12 mouse cellular contexts compared by ENCODE assay signal in the genomic region with DNA sequence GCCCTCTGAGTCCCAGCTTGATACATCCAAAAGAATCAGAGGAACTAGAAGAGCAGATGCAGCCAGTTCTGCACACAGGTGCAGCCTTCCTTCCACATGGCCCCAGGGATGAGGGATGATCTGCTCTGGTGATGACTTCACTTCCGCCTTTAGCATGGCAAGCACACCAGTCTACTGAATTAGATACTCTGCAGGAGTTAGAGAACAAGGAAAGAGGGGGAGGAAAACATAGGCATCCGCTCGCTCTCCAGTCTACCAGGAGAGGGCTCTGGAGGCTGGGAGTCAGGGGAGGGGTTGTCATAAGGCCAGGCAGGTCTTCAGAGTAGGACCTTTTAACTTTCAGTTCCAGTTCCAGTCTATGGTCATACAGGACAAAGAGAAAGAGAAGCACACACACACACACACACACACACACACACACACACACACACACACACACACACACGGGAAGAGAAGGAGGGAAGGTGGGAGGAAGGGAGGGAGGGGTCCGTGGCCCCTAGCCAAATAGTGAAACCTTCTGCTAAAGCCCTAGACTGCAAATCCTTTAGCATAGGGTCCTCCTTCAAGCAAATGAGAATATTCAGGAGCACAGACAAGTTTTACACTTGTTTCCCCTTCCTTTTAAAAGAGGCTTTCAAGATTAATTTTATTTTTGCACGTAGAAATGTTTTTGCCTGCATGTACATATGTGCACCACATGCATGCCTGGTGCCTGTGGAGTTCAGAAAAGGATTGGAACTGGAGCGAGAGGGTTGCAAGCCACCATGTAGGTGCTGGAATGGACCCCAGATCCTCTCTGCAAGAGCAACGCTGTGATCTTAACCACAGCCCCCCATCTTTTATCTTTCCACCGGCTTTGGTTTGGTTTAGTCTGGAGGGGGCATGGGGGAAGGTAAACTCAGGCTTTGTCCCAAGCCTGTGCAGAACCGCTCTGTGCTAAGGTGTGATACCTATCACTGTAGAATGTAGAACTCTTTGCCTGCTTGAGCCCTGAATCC. TPM values are rescaled to one million over a fixed set of nuclear protein-coding genes. Genes with fewer than 3 reads are reported as not detected.
DNase-seq lines count a peak whose midpoint lies in the region; ATAC-seq and TF ChIP-seq lines count a peak whose summit lies in the region.
"Had no signal": no experiment of that assay in that cellular context is flagged by ENCODE, and none has a peak within 500 bp of the region (broad histone marks: within the 10 kb centered on the region; RNA-seq: fewer than 3 reads in every experiment).

No protein-coding gene starts in this region.

- H3K27me3 ChIP-seq in hindbrain, postnatal 0 days (ENCODE audit: insufficient read depth, low read length), result no peaks in the 10 kb centered on the region
- H3K27me3 ChIP-seq in hindbrain, embryonic 11.5 days (ENCODE audit: control insufficient read depth, insufficient read depth, low read length), result no peaks in the 10 kb centered on the region

- H3K4me2 ChIP-seq in hindbrain, postnatal 0 days (ENCODE audit: low read depth, low read length), result no peak overlapping the region
- H3K4me2 ChIP-seq in hindbrain, embryonic 11.5 days (replicated peaks; ENCODE audit: low read depth, low read length), result no peak overlapping the region

- H3K36me3 ChIP-seq in hindbrain, postnatal 0 days (ENCODE audit: insufficient read depth, low read length), result no peaks in the 10 kb centered on the region
- no peaks in the 10 kb centered on the region for H3K36me3 ChIP-seq in hindbrain, embryonic 11.5 days (ENCODE audit: control insufficient read depth, insufficient read depth, low read length)
- H3K36me3 ChIP-seq: G1E; hindbrain, embryonic 10.5 days had no signal

- no peaks in the 10 kb centered on the region for H3K4me1 ChIP-seq in hindbrain, postnatal 0 days (ENCODE audit: insufficient read depth, low read length)
- H3K4me1 ChIP-seq in hindbrain, embryonic 11.5 days (replicated peaks; ENCODE audit: control insufficient read depth, insufficient read depth, low read length), result no peaks in the 10 kb centered on the region

- peak; percentile 18 for DNase-seq in hindbrain, postnatal 0 days (ENCODE audit: low spot score)
- no peak for DNase-seq in hindbrain, embryonic 11.5 days (ENCODE audit: low spot score)
- peak; percentile 18 for DNase-seq in ovary, postnatal 36 days (ENCODE audit: low spot score)
- no peak for DNase-seq in ovary, postnatal 10 days (ENCODE audit: low spot score)
- peak; percentile 23 to 40 for DNase-seq in kidney, postnatal 36 days
- no peak for DNase-seq in frontal cortex, postnatal 10 days (ENCODE audit: low spot score in 2 of 2)
- no peak for DNase-seq in spleen, postnatal 10 days (ENCODE audit: low spot score in 2 of 2)
- DNase-seq in frontal cortex, postnatal 36 days (ENCODE audit: low spot score in 2 of 2), result no peak
- DNase-seq: thymus, postnatal 36 days had no signal

- peak overlapping the region; percentile 37; the same call in 1 of the 2 replicates for H3K27ac ChIP-seq in hindbrain, postnatal 0 days
- no peak overlapping the region for H3K27ac ChIP-seq in hindbrain, embryonic 11.5 days (ENCODE audit: low read depth, low read length)
- H3K27ac ChIP-seq: hindbrain, embryonic 10.5 days had no signal

- H3K9me3 ChIP-seq in hindbrain, postnatal 0 days (ENCODE audit: low read length), result no peaks in the 10 kb centered on the region
- no peaks in the 10 kb centered on the region for H3K9me3 ChIP-seq in hindbrain, embryonic 11.5 days (ENCODE audit: control insufficient read depth, low read length)
- H3K9me3 ChIP-seq: hindbrain, embryonic 10.5 days had no signal

- H3K4me3 ChIP-seq in hindbrain, postnatal 0 days (ENCODE audit: low read length), result no peak overlapping the region
- no peak overlapping the region for H3K4me3 ChIP-seq in hindbrain, embryonic 11.5 days (ENCODE audit: low read depth, low read length)
- H3K4me3 ChIP-seq: myocyte had no signal

- TF ChIP-seq CTCF in hindbrain, postnatal 0 days (IDR thresholded peaks at IDR 0.05; ENCODE audit: low read depth), result peak; percentile 32

- no peak overlapping the region for H3K9ac ChIP-seq in hindbrain, postnatal 0 days (replicated peaks; ENCODE audit: low read length)
- H3K9ac ChIP-seq in hindbrain, embryonic 11.5 days (ENCODE audit: low read depth, low read length), result no peak overlapping the region

- peak; percentile 52 for ATAC-seq in hindbrain, postnatal 0 days
- ATAC-seq in hindbrain, embryonic 11.5 days (ENCODE audit: low FRiP score), result no peak

- 61% methylated on average over 10 of the region's 10 CpGs for WGBS in hindbrain, postnatal 0 days
- WGBS in hindbrain, embryonic 11.5 days, result 80% methylated on average over 9 of the region's 10 CpGs

RNA-seq across cellular contexts. Expression of a gene that starts 1.6 kb away (rescaled TPM):
- total RNA-seq in hindbrain, postnatal 0 days (2014; rRNA removed), result 0.50 and 0.52 TPM in 2 replicates
- 0.49 and 0.54 TPM in 2 replicates for polyA plus RNA-seq in hindbrain, postnatal 0 days (2015; fragmentation: Nextera tagmentation; extraction: Ambion mirVana)
- 0.13 and 0.31 TPM in 2 replicates for polyA plus RNA-seq in hindbrain, embryonic 11.5 days (2014; fragmentation: Nextera tagmentation; extraction: Ambion mirVana)
- polyA plus RNA-seq: G1E had no signal

RNA-seq across cellular contexts. Expression of a gene that starts 41.7 kb away (rescaled TPM):
- total RNA-seq in hindbrain, postnatal 0 days (2014; rRNA removed), result 93.5 and 113 TPM in 2 replicates
- 360 and 370 TPM in 2 replicates for polyA plus RNA-seq in hindbrain, postnatal 0 days (2015; fragmentation: Nextera tagmentation; extraction: Ambion mirVana)
- polyA plus RNA-seq in hindbrain, embryonic 11.5 days (2014; fragmentation: Nextera tagmentation; extraction: Ambion mirVana), result 393 and 394 TPM in 2 replicates

Comparison
In these comparisons a context has a peak if more than half of its experiments do, and no peak if none do; other contexts are left out.
1. DNase-seq: peak in hindbrain, postnatal 0 days (single experiment), ovary, postnatal 36 days (single experiment) and kidney, postnatal 36 days (2 of 2); none in hindbrain, embryonic 11.5 days (single experiment), ovary, postnatal 10 days (single experiment), frontal cortex, postnatal 10 days (0 of 2), spleen, postnatal 10 days (0 of 2) and frontal cortex, postnatal 36 days (0 of 2).